Mouse (Mus musculus): ENCODE results near the gene Ikbke.

GRCm38 (mm10) chr1:131221822-131222590 lies 57.4 kb downstream of the Ikbke start:
- TF ChIP-seq ZNF384 (IDR thresholded peaks at IDR 0.05; ENCODE audit: low read depth, low read length) (no peak), MAFK (IDR thresholded peaks at IDR 0.05; ENCODE audit: insufficient read depth, low read depth, low read length) (no peak), CHD2 (IDR thresholded peaks at IDR 0.05; ENCODE audit: low read depth, low read length) (no peak)
